Mouse (Mus musculus): Measurements from ENCODE around the gene Ksr1.

Ksr1 gene

GRCm38 (mm10) chr11:79092245-79092644 is 54.0 kb downstream of the Ksr1 start:
- DNase-seq = no peak

GRCm38 (mm10) chr11:79089756-79090155 is 56.5 kb downstream of the Ksr1 start:
- no peak for DNase-seq

- DNase-seq = no peak
Observed at GRCm38 (mm10) chr11:79089027-79089426, 57.2 kb downstream of the Ksr1 start.

GRCm38 (mm10) chr11:79088325-79088724 is 57.9 kb downstream of the Ksr1 start:
- no peak for DNase-seq

GRCm38 (mm10) chr11:79087731-79088311 is 58.4 kb downstream of the Ksr1 start:
- DNase-seq = no peak

GRCm38 (mm10) chr11:79086787-79087186 is 59.4 kb downstream of the Ksr1 start:
- DNase-seq = no peak

- DNase-seq = no peak
Observed at GRCm38 (mm10) chr11:79085059-79085458, 61.1 kb downstream of the Ksr1 start.

- DNase-seq = no peak
Observed at GRCm38 (mm10) chr11:79083018-79083441, 63.2 kb downstream of the Ksr1 start.

- no peak for DNase-seq
Observed at GRCm38 (mm10) chr11:79080965-79081891, 65.0 kb downstream of the Ksr1 start.

GRCm38 (mm10) chr11:79080081-79080480 is 66.1 kb downstream of the Ksr1 start:
- no peak for DNase-seq

- DNase-seq = peak; percentile 40
Observed at GRCm38 (mm10) chr11:79076484-79076883, 69.7 kb downstream of the Ksr1 start.

GRCm38 (mm10) chr11:79075044-79075443 is 71.2 kb downstream of the Ksr1 start:
- no peak for DNase-seq

GRCm38 (mm10) chr11:79074611-79075010 is 71.6 kb downstream of the Ksr1 start:
- no peak for DNase-seq

GRCm38 (mm10) chr11:79073583-79073982 is 72.6 kb downstream of the Ksr1 start:
- no peak for DNase-seq

- DNase-seq = no peak
Observed at GRCm38 (mm10) chr11:79072108-79072507, 74.1 kb downstream of the Ksr1 start.

GRCm38 (mm10) chr11:79071082-79071972 is 74.9 kb downstream of the Ksr1 start:
- DNase-seq = no peak

- no peak for DNase-seq
Observed at GRCm38 (mm10) chr11:79069453-79070153, 76.6 kb downstream of the Ksr1 start.

- no peak for DNase-seq
Observed at GRCm38 (mm10) chr11:79067172-79067571, 79.0 kb downstream of the Ksr1 start.

- no peak for DNase-seq
Observed at GRCm38 (mm10) chr11:79066191-79066530, 80.0 kb downstream of the Ksr1 start.

GRCm38 (mm10) chr11:79065463-79066190 is 80.6 kb downstream of the Ksr1 start:
- no peak for DNase-seq

- DNase-seq = no peak
Observed at GRCm38 (mm10) chr11:79064311-79064710, 81.9 kb downstream of the Ksr1 start.

GRCm38 (mm10) chr11:79063616-79064015 is 82.6 kb downstream of the Ksr1 start:
- DNase-seq = no peak
